Mouse (Mus musculus) naive thymus-derived CD4-positive, alpha-beta T cell, adult 2 months (primary cell): Measurements from ENCODE around the gene Man2a2.
"Not testable (repeated sequence)": the region's sequence is repeated elsewhere in the genome, so short reads cannot be mapped to it uniquely, and the experiment has no call there.

ENCODE experiments used
- DNase-seq: peaks from one replicate; pipeline ENCODE4 v3.0.0-alpha.2; 2011; ENCODE audit warnings: low read depth

Gene Man2a2

GRCm38 (mm10) chr7:80400099-80400498 lies 28.9 kb upstream of the Man2a2 start:
- no peak for DNase-seq

GRCm38 (mm10) chr7:80398654-80399444 lies 27.7 kb upstream of the Man2a2 start:
- no peak for DNase-seq

- no peak for DNase-seq
Measured at GRCm38 (mm10) chr7:80397986-80398385, 26.8 kb upstream of the Man2a2 start.

- not testable (repeated sequence) for DNase-seq
Measured at GRCm38 (mm10) chr7:80396427-80396826, 25.3 kb upstream of the Man2a2 start.

GRCm38 (mm10) chr7:80394600-80394999 lies 23.4 kb upstream of the Man2a2 start:
- no peak for DNase-seq

GRCm38 (mm10) chr7:80392119-80392518 lies 20.9 kb upstream of the Man2a2 start:
- no peak for DNase-seq

GRCm38 (mm10) chr7:80387633-80388543 lies 16.7 kb upstream of the Man2a2 start, which contains the start of gene Fes:
TSS of gene Fes (minus strand) at chr7:80387946.
- no peak for DNase-seq

- no peak for DNase-seq
Measured at GRCm38 (mm10) chr7:80387033-80387632, 16.0 kb upstream of the Man2a2 start.

GRCm38 (mm10) chr7:80386235-80386930 lies 15.2 kb upstream of the Man2a2 start:
- DNase-seq = peak; percentile 90

GRCm38 (mm10) chr7:80382919-80383318 lies 11.7 kb upstream of the Man2a2 start:
- no peak for DNase-seq

GRCm38 (mm10) chr7:80379531-80379930 lies 8.4 kb upstream of the Man2a2 start:
- peak; percentile 73 for DNase-seq

GRCm38 (mm10) chr7:80377471-80377870 lies 6.3 kb upstream of the Man2a2 start:
- peak; percentile 92 for DNase-seq

GRCm38 (mm10) chr7:80376192-80376591 lies 5.0 kb upstream of the Man2a2 start:
- DNase-seq = no peak

- no peak for DNase-seq
Measured at GRCm38 (mm10) chr7:80375376-80376039, 4.3 kb upstream of the Man2a2 start.

- no peak for DNase-seq
Measured at GRCm38 (mm10) chr7:80374733-80375132, 3.6 kb upstream of the Man2a2 start.

- DNase-seq = no peak
Measured at GRCm38 (mm10) chr7:80374280-80374679, 3.1 kb upstream of the Man2a2 start.

- no peak for DNase-seq
Measured at GRCm38 (mm10) chr7:80373850-80374249, 2.7 kb upstream of the Man2a2 start.

- DNase-seq = no peak
Measured at GRCm38 (mm10) chr7:80373352-80373751, 2.2 kb upstream of the Man2a2 start.

- no peak for DNase-seq
Measured at GRCm38 (mm10) chr7:80372667-80373066, 1.5 kb upstream of the Man2a2 start.

GRCm38 (mm10) chr7:80372166-80372565 lies 991 bp upstream of the Man2a2 start:
- peak; percentile 21 for DNase-seq

- DNase-seq = peak; percentile 90
Measured at GRCm38 (mm10) chr7:80370649-80371040, 530 bp downstream of the Man2a2 start.
